Mouse (Mus musculus): ENCODE measurements at regions not wholly inside any gene's neighbourhood (a gene's known extent, or its start where the extent isn't known, plus 50 kb on each side); places are given as distances from the start of the nearest gene placed in this dataset.

- Histone ChIP-seq H3K27me3 (ENCODE audit: control insufficient read depth, insufficient read depth, low read length) (peaks cover 11% of the 10 kb centered on the region), H3K27ac (ENCODE audit: low read depth, low read length) (no peak overlapping the region), H3K4me3 (ENCODE audit: low read depth, low read length) (no peak overlapping the region), H3K36me3 (ENCODE audit: control insufficient read depth, insufficient read depth, low read length) (no peaks in the 10 kb centered on the region), H3K4me2 (replicated peaks; ENCODE audit: low read depth, low read length) (no peak overlapping the region), H3K4me1 (replicated peaks; ENCODE audit: control insufficient read depth, insufficient read depth, low read length) (no peaks in the 10 kb centered on the region), H3K9ac (ENCODE audit: low read depth, low read length) (no peak overlapping the region), H3K9me3 (ENCODE audit: control insufficient read depth, low read length) (no peaks in the 10 kb centered on the region)
- no peak for DNase-seq (ENCODE audit: low spot score)
- ATAC-seq (ENCODE audit: low FRiP score) = no peak
- 57% methylated on average over 6 of the region's 6 CpGs for WGBS
Measured at GRCm38 (mm10) chr6:100517662-100518061, 153.3 kb downstream of the Shq1 start.

GRCm38 (mm10) chr6:100512676-100513075 is 158.3 kb downstream of the Shq1 start:
- Histone ChIP-seq H3K27me3 (ENCODE audit: control insufficient read depth, insufficient read depth, low read length) (peaks cover 6% of the 10 kb centered on the region; the same call in 1 of the 2 replicates), H3K4me1 (replicated peaks; ENCODE audit: control insufficient read depth, insufficient read depth, low read length) (no peaks in the 10 kb centered on the region), H3K36me3 (ENCODE audit: control insufficient read depth, insufficient read depth, low read length) (no peaks in the 10 kb centered on the region), H3K27ac (ENCODE audit: low read depth, low read length) (no peak overlapping the region), H3K4me2 (replicated peaks; ENCODE audit: low read depth, low read length) (no peak overlapping the region), H3K9ac (ENCODE audit: low read depth, low read length) (no peak overlapping the region), H3K9me3 (ENCODE audit: control insufficient read depth, low read length) (no peaks in the 10 kb centered on the region), H3K4me3 (ENCODE audit: low read depth, low read length) (no peak overlapping the region)
- WGBS = 58% methylated on average over 4 of the region's 4 CpGs
- ATAC-seq (ENCODE audit: low FRiP score) (no peak), DNase-seq (ENCODE audit: low spot score) (no peak)

GRCm38 (mm10) chr6:100510676-100511075 is 160.3 kb downstream of the Shq1 start:
- 89% methylated on average over 4 of the region's 4 CpGs for WGBS
- ATAC-seq (ENCODE audit: low FRiP score) (no peak), DNase-seq (ENCODE audit: low spot score) (no peak)
- no peak overlapping the region for H3K4me2 ChIP-seq (replicated peaks; ENCODE audit: low read depth, low read length)
- no peak overlapping the region for H3K4me3 ChIP-seq (ENCODE audit: low read depth, low read length)
- H3K4me1 ChIP-seq (replicated peaks; ENCODE audit: control insufficient read depth, insufficient read depth, low read length) = no peaks in the 10 kb centered on the region
- no peak overlapping the region for H3K9ac ChIP-seq (ENCODE audit: low read depth, low read length)
- H3K27ac ChIP-seq (ENCODE audit: low read depth, low read length) = no peak overlapping the region
- H3K9me3 ChIP-seq (ENCODE audit: control insufficient read depth, low read length) = no peaks in the 10 kb centered on the region
- H3K27me3 ChIP-seq (ENCODE audit: control insufficient read depth, insufficient read depth, low read length) = 0 out of 2 replicates have a peak, but pooled peaks cover 5% of the 10 kb centered on the region
- no peaks in the 10 kb centered on the region for H3K36me3 ChIP-seq (ENCODE audit: control insufficient read depth, insufficient read depth, low read length)

GRCm38 (mm10) chr6:100505506-100506247 is 165.3 kb downstream of the Shq1 start:
- no peak overlapping the region for H3K4me2 ChIP-seq (replicated peaks; ENCODE audit: low read depth, low read length)
- no peak overlapping the region for H3K4me3 ChIP-seq (ENCODE audit: low read depth, low read length)
- no peaks in the 10 kb centered on the region; the same call in 1 of the 2 replicates for H3K4me1 ChIP-seq (replicated peaks; ENCODE audit: control insufficient read depth, insufficient read depth, low read length)
- H3K27ac ChIP-seq (ENCODE audit: low read depth, low read length) = no peak overlapping the region
- no peaks in the 10 kb centered on the region for H3K36me3 ChIP-seq (ENCODE audit: control insufficient read depth, insufficient read depth, low read length)
- 0 out of 2 replicates have a peak, but pooled peaks cover 5% of the 10 kb centered on the region for H3K27me3 ChIP-seq (ENCODE audit: control insufficient read depth, insufficient read depth, low read length)
- H3K9me3 ChIP-seq (ENCODE audit: control insufficient read depth, low read length) = no peaks in the 10 kb centered on the region
- no peak overlapping the region for H3K9ac ChIP-seq (ENCODE audit: low read depth, low read length)
- peak; percentile 42 for DNase-seq (ENCODE audit: low spot score)
- peak; percentile 67 for ATAC-seq (ENCODE audit: low FRiP score)
- WGBS = 48% methylated on average over 15 of the region's 15 CpGs

- Histone ChIP-seq H3K9me3 (ENCODE audit: control insufficient read depth, low read length) (no peaks in the 10 kb centered on the region), H3K36me3 (ENCODE audit: control insufficient read depth, insufficient read depth, low read length) (no peaks in the 10 kb centered on the region), H3K4me3 (ENCODE audit: low read depth, low read length) (no peak overlapping the region), H3K27ac (ENCODE audit: low read depth, low read length) (no peak overlapping the region), H3K4me2 (replicated peaks; ENCODE audit: low read depth, low read length) (no peak overlapping the region), H3K4me1 (replicated peaks; ENCODE audit: control insufficient read depth, insufficient read depth, low read length) (peaks cover 2% of the 10 kb centered on the region; the same call in 1 of the 2 replicates), H3K9ac (ENCODE audit: low read depth, low read length) (no peak overlapping the region), H3K27me3 (ENCODE audit: control insufficient read depth, insufficient read depth, low read length) (0 out of 2 replicates have a peak, but pooled peaks cover 4% of the 10 kb centered on the region)
- DNase-seq (ENCODE audit: low spot score) = no peak
- ATAC-seq (ENCODE audit: low FRiP score) = no peak
- 56% methylated on average over 14 of the region's 14 CpGs for WGBS
Measured at GRCm38 (mm10) chr6:100502961-100503782, 167.8 kb downstream of the Shq1 start.

GRCm38 (mm10) chr6:100502139-100502538 is 168.8 kb downstream of the Shq1 start:
- no peak overlapping the region for H3K4me2 ChIP-seq (replicated peaks; ENCODE audit: low read depth, low read length)
- peaks cover 2% of the 10 kb centered on the region; the same call in 1 of the 2 replicates for H3K4me1 ChIP-seq (replicated peaks; ENCODE audit: control insufficient read depth, insufficient read depth, low read length)
- H3K9ac ChIP-seq (ENCODE audit: low read depth, low read length) = no peak overlapping the region
- no peak overlapping the region for H3K4me3 ChIP-seq (ENCODE audit: low read depth, low read length)
- no peak for ATAC-seq (ENCODE audit: low FRiP score)
- WGBS = 45% methylated on average over 6 of the region's 6 CpGs
- DNase-seq (ENCODE audit: low spot score) = no peak
- H3K27me3 ChIP-seq (ENCODE audit: control insufficient read depth, insufficient read depth, low read length) = no peaks in the 10 kb centered on the region
- H3K36me3 ChIP-seq (ENCODE audit: control insufficient read depth, insufficient read depth, low read length) = no peaks in the 10 kb centered on the region
- H3K9me3 ChIP-seq (ENCODE audit: control insufficient read depth, low read length) = no peaks in the 10 kb centered on the region
- H3K27ac ChIP-seq (ENCODE audit: low read depth, low read length) = no peak overlapping the region

- no peaks in the 10 kb centered on the region for H3K9me3 ChIP-seq (ENCODE audit: control insufficient read depth, low read length)
- H3K36me3 ChIP-seq (ENCODE audit: control insufficient read depth, insufficient read depth, low read length) = no peaks in the 10 kb centered on the region
- no peak for DNase-seq (ENCODE audit: low spot score)
- no peak overlapping the region for H3K4me3 ChIP-seq (ENCODE audit: low read depth, low read length)
- peaks cover 2% of the 10 kb centered on the region; the same call in 1 of the 2 replicates for H3K4me1 ChIP-seq (replicated peaks; ENCODE audit: control insufficient read depth, insufficient read depth, low read length)
- no peaks in the 10 kb centered on the region for H3K27me3 ChIP-seq (ENCODE audit: control insufficient read depth, insufficient read depth, low read length)
- no peak overlapping the region for H3K9ac ChIP-seq (ENCODE audit: low read depth, low read length)
- no peak for ATAC-seq (ENCODE audit: low FRiP score)
- 30% methylated on average over 2 of the region's 2 CpGs for WGBS
- no peak overlapping the region for H3K27ac ChIP-seq (ENCODE audit: low read depth, low read length)
- H3K4me2 ChIP-seq (replicated peaks; ENCODE audit: low read depth, low read length) = no peak overlapping the region
Measured at GRCm38 (mm10) chr6:100500741-100501140, 170.2 kb downstream of the Shq1 start.

- Histone ChIP-seq H3K27ac (ENCODE audit: low read depth, low read length) (no peak overlapping the region), H3K9ac (ENCODE audit: low read depth, low read length) (no peak overlapping the region), H3K36me3 (ENCODE audit: control insufficient read depth, insufficient read depth, low read length) (no peaks in the 10 kb centered on the region), H3K4me1 (replicated peaks; ENCODE audit: control insufficient read depth, insufficient read depth, low read length) (peaks cover 2% of the 10 kb centered on the region; the same call in 1 of the 2 replicates), H3K9me3 (ENCODE audit: control insufficient read depth, low read length) (no peaks in the 10 kb centered on the region), H3K27me3 (ENCODE audit: control insufficient read depth, insufficient read depth, low read length) (no peaks in the 10 kb centered on the region), H3K4me3 (ENCODE audit: low read depth, low read length) (no peak overlapping the region), H3K4me2 (replicated peaks; ENCODE audit: low read depth, low read length) (no peak overlapping the region)
- WGBS = 60% methylated on average over 8 of the region's 8 CpGs
- ATAC-seq (ENCODE audit: low FRiP score) (0 out of 2 replicates have a peak, but pooled peaks have one; percentile 41), DNase-seq (ENCODE audit: low spot score) (no peak)
Measured at GRCm38 (mm10) chr6:100500060-100500459, 170.9 kb downstream of the Shq1 start.

All from hindbrain, embryonic 11.5 days (tissue).